Mouse (Mus musculus) cerebellum, adult 8-10 months (tissue): ENCODE measurements around the gene Syngap1.

Experiments
- DNase-seq: peaks from one replicate; pipeline ENCODE4 v3.0.0; 2022

The Syngap1 gene

GRCm38 (mm10) chr17:26995562-26995961, 54.5 kb downstream of the Syngap1 start:
- DNase-seq: no peak

- no peak for DNase-seq
These were observed 56.6 kb downstream of the Syngap1 start for GRCm38 (mm10) chr17:26997661-26998060.

DNA sequence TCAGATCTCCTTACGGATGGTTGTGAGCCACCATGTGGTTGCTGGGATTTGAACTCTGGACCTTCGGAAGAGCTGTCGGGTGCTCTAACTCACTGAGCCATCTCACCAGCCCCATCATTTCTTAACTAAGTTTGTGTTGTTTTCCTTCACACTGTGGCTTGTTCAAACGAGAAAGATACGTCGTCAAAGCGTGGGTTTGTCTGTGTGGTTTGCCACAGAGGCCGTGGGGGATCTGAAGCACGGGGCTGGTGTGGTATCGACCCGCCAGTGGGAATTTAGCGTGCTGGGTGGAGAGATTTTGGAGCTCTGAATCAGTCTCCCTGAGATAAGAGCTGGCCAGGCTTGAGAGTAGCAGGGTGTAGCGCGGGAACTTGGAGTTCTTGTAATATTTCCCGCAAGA, 57.2 kb downstream of the Syngap1 start:
- no peak for DNase-seq

DNA sequence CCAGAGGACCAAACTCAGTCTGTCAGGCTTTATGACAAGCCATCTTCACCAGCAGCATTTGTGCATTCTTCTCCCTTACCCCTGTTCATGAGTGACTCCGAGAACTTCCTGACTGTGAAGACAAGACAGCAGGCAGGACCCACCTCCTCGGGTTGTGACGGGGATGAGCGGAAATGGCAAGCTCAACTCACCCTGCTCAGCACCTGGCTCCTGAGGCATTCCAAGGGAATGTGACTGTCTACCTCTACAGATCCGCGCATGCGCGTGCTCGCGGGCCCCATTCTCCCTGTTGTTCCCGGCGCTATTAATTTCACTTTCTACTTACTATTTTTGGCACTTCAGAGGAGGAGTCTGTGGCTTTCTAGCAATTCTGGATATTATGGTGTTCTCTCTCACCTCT, 58.9 kb downstream of the Syngap1 start:
- no peak for DNase-seq

- no peak for DNase-seq
These were observed 60.1 kb downstream of the Syngap1 start for GRCm38 (mm10) chr17:27001151-27001550.

- DNase-seq: no peak
These were observed 60.8 kb downstream of the Syngap1 start for GRCm38 (mm10) chr17:27001889-27002288.

GRCm38 (mm10) chr17:27004431-27004830, 63.4 kb downstream of the Syngap1 start:
- no peak for DNase-seq

GRCm38 (mm10) chr17:27004903-27005485, 63.9 kb downstream of the Syngap1 start:
- no peak for DNase-seq

- no peak for DNase-seq
These were observed 64.6 kb downstream of the Syngap1 start for GRCm38 (mm10) chr17:27005644-27006043.

GRCm38 (mm10) chr17:27008277-27008676, 67.2 kb downstream of the Syngap1 start:
- no peak for DNase-seq

GRCm38 (mm10) chr17:27011167-27011566, 70.1 kb downstream of the Syngap1 start:
- no peak for DNase-seq

DNA sequence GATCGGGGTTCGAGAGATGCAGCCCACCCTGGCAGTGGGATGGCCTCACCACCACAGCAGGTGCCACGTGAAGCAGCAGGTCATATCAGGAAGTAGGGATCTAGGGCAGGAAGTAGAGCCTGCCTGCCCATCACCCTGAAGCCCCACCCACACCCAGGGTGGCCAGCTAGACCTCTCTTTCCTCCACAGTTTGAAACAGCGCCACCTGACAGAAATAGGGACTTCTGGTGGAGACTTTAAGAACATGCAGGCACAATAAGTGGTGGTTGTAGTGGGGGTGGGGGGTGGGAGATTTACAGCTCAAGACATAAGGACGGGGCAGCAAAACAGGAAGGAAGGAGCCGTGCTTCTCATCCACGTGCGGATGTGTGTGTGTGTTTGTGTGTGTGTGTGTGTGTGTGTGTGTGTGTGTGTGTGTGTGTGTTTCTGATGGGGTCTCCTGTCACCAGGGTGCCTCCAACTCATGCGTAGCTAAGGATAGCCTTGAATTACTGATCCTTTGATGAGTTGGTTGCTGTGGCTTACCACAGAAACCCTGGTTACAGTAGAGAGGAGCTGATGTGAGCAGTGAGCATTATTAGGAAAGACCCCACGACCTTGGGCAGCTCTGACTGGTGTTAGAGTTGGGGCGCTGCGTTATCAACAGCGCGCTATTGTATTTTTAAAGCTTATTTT, 71.1 kb downstream of the Syngap1 start:
- no peak for DNase-seq

DNA sequence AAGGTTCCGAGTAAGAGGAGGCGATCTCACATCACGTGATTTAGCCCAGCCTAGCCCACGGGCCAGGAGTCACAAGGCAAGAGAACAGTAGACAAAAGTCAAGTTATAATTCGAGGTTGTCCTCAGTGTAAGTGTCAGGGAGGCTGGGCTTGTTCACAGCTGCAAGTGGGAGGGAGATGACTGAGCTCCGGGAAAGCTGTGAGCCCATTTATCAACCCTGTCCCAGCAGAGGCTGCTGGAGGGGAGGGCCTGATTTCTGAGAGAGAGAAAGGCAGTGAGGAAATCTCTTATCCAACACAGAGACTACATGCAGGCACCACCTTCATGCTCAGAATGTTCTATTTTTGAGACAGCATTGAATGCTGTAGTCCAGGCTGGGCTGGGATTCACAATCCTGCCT, 71.9 kb downstream of the Syngap1 start:
- DNase-seq: no peak

DNA sequence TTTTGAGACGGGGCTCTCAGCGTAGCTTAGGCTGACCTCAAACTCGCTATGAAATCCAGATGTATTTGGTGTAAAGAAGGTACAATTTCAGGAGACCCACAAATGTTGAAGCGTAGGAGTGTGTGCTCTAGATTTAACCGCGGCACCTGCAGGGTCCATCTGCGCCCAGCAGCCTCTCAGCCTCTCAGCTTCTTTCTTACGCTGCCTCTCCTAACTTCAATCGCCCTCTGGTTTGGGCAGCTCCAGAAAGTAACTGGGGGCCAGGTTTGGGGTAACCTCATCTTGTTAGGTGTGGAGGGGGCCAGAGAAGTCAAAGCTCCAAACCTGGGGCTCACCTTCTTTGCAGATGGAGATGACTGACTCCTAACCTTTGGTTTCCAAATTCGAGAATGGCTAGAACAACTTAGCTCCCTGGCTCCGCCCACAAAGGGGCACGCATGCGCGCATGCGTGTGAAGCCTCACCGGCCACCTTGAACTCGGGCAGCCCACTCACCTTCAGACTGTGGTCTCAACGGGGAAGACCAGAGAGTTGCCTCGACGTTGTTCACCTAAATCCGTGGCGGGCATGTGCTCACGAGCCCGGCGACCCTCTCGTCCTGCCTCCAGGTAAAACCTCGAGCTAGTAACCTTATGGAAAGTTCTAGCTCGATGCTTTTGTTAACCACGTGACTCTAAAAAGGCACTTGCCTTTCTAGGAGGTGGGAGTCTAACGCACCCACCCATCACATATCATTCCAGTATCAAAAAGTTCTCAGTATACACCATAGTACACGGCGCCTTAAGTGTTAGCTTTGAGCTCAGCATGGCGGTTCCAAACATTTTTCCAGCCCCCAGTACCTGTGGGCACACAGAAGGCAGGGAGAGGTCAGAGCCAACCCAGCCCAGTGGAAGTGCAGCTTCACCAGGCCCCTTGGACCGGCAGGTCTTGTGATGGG, 76.8 kb downstream of the Syngap1 start:
- DNase-seq: peak; percentile 89

- DNase-seq: no peak
These were observed 77.6 kb downstream of the Syngap1 start for GRCm38 (mm10) chr17:27018555-27019196.

- peak; percentile 71 for DNase-seq
These were observed 80.0 kb downstream of the Syngap1 start for GRCm38 (mm10) chr17:27021076-27021475.

DNA sequence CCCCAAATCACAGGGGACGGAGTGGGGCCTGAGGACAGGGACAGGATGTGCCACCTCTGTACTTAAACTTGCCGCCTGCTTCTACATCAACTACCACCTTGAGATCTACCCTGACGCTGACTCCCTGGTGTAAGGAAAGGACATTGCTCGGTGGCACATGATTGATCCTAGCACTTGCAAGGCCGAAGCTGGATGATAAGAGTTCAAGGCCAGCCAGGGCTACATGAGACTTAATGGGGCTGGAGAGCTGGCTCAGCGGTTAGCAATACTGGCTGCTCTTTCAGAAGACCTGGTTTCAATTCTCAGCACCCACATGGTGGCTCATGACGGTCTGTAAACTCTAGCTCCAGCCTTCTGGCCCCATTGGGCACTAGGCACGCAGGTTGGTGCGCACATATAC, 80.7 kb downstream of the Syngap1 start:
- no peak for DNase-seq
